Mouse (Mus musculus): ENCODE measurements at regions not wholly inside any gene's neighbourhood (a gene's known extent, or its start where the extent isn't known, plus 50 kb on each side); places are given as distances from the start of the nearest gene placed in this dataset.
A peak's percentile ranks its signal among the peaks of the same experiment; 100 is the strongest.

- DNase-seq (ENCODE audit: low spot score): no peak
Observed at GRCm38 (mm10) chr12:12765490-12766058, 176.1 kb downstream of the Mycn start.

GRCm38 (mm10) chr12:12765055-12765454 is 176.7 kb downstream of the Mycn start:
- no peak for DNase-seq (ENCODE audit: low spot score)

- DNase-seq (ENCODE audit: low spot score): no peak
Observed at GRCm38 (mm10) chr12:12764586-12764985, 177.1 kb downstream of the Mycn start.

GRCm38 (mm10) chr12:12756301-12756948 is 185.3 kb downstream of the Mycn start:
- DNase-seq (ENCODE audit: low spot score): no peak

- peak; percentile 75 for DNase-seq (ENCODE audit: low spot score)
Observed at GRCm38 (mm10) chr12:12753849-12754248, 187.9 kb downstream of the Mycn start.

- DNase-seq (ENCODE audit: low spot score): no peak
Observed at GRCm38 (mm10) chr12:12751670-12752426, 189.9 kb downstream of the Mycn start.

GRCm38 (mm10) chr12:12749690-12750089 is 192.0 kb downstream of the Mycn start:
- no peak for DNase-seq (ENCODE audit: low spot score)

- no peak for DNase-seq (ENCODE audit: low spot score)
Observed at GRCm38 (mm10) chr12:12746852-12747454, 194.8 kb downstream of the Mycn start.

GRCm38 (mm10) chr12:12744492-12744891 is 197.2 kb downstream of the Mycn start:
- DNase-seq (ENCODE audit: low spot score): no peak

- peak; percentile 45 for DNase-seq (ENCODE audit: low spot score)
Observed at GRCm38 (mm10) chr12:12738631-12739331, 202.9 kb downstream of the Mycn start.

- DNase-seq (ENCODE audit: low spot score): peak; percentile 72
Observed at GRCm38 (mm10) chr12:12725797-12726196, 215.9 kb downstream of the Mycn start.

GRCm38 (mm10) chr12:12725075-12725474 is 216.6 kb downstream of the Mycn start:
- DNase-seq (ENCODE audit: low spot score): peak; percentile 86

- DNase-seq (ENCODE audit: low spot score): peak; percentile 77
Observed at GRCm38 (mm10) chr12:12723724-12724487, 217.8 kb downstream of the Mycn start.

GRCm38 (mm10) chr12:12722982-12723661 is 218.6 kb downstream of the Mycn start:
- peak; percentile 82 for DNase-seq (ENCODE audit: low spot score)

- DNase-seq (ENCODE audit: low spot score): no peak
Observed at GRCm38 (mm10) chr12:12716691-12717090, 225.0 kb downstream of the Mycn start.

GRCm38 (mm10) chr12:12715956-12716669 is 225.6 kb downstream of the Mycn start:
- DNase-seq (ENCODE audit: low spot score): no peak

GRCm38 (mm10) chr12:12715528-12715927 is 226.2 kb downstream of the Mycn start:
- DNase-seq (ENCODE audit: low spot score): no peak

GRCm38 (mm10) chr12:12710184-12710609 is 231.5 kb downstream of the Mycn start:
- DNase-seq (ENCODE audit: low spot score): peak; percentile 50

- peak; percentile 60 for DNase-seq (ENCODE audit: low spot score)
Observed at GRCm38 (mm10) chr12:12708954-12709523, 232.7 kb downstream of the Mycn start.
